In the genomic region with DNA sequence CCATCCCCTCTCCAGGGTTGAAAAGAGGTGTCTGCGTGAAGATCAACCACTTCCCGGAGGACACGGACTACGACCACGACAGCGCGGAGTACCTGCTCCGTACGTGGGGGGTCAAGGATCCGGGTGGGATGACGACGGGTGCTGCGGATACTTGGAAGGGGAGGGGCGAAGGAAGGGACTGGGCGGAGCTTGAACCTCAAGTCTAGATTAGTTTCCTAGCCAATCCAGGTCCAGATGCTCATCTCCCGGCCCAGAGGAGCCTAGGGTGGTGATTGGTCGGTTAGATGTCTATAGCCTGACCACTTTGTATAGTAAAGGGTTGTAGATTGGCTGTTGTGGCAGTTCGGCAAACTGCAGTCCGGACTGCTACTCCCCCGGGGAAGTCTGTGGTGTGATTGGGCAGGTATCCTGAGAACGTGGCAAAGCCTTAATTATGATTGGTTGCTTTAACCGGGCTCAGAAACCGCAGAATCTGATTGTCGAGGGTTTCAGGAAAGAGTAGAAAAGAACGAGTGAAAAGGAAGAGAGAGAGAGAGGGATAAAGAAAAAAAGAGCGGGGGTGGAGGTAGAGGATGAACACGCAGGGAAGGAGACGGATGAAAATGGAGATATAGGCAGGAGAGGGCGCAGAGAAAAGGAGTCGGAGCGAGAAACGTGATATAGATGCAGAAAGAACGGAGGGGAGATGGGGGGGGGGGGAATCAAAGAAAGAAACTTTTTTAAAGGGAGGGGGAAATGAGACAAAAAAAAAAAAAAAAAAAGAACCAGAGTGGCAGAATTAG, we compare ENCODE assay signal across 9 mouse cellular contexts. TPM values are rescaled to one million over a fixed set of nuclear protein-coding genes. Genes with fewer than 3 reads are reported as not detected.
DNase-seq lines count a peak whose midpoint lies in the region; ATAC-seq and TF ChIP-seq lines count a peak whose summit lies in the region.
"Had no signal": no experiment of that assay in that cellular context is flagged by ENCODE, and none has a peak within 500 bp of the region (broad histone marks: within the 10 kb centered on the region; RNA-seq: fewer than 3 reads in every experiment).

No protein-coding gene starts in this region.

- no peak for TF ChIP-seq POLR2A in heart, adult 2 months (IDR thresholded peaks at IDR 0.05; ENCODE audit: insufficient read depth, low read depth, low read length)

- H3K9ac ChIP-seq in heart, adult 2 months (ENCODE audit: low read depth, low read length), result no peak overlapping the region
- peak overlapping the region; percentile 50 for H3K9ac ChIP-seq in hindbrain, embryonic 14.5 days
- H3K9ac ChIP-seq in neural tube, embryonic 11.5 days (ENCODE audit: low read length), result peak overlapping the region; percentile 26; the same call in 1 of the 2 replicates

- peak; percentile 84 for DNase-seq in heart, embryonic 10.5 days (ENCODE audit: low spot score)
- DNase-seq in heart, adult 2 months, result no peak
- DNase-seq in Patski (ENCODE audit: low read depth, low spot score), result no peak
- DNase-seq in embryo, embryonic 10.5 days (ENCODE audit: low spot score), result peak; percentile 91
- DNase-seq in hindbrain, embryonic 14.5 days (ENCODE audit: low spot score), result peak; percentile 70
- peak; percentile 43 for DNase-seq in liver
- DNase-seq in neural tube, embryonic 11.5 days (ENCODE audit: low spot score), result peak; percentile 82
- no peak for DNase-seq in layer of hippocampus, adult 9-10 months (ENCODE audit: low spot score)

- H3K27me3 ChIP-seq in heart, embryonic 10.5 days (ENCODE audit: insufficient read depth, poor library complexity, severe bottlenecking), result peaks cover 48% of the 10 kb centered on the region
- H3K27me3 ChIP-seq in heart, adult 2 months (ENCODE audit: control insufficient read depth, insufficient read depth, low read length), result peaks cover 15% of the 10 kb centered on the region
- H3K27me3 ChIP-seq in Patski, result peaks cover 5% of the 10 kb centered on the region
- peaks cover 32% of the 10 kb centered on the region for H3K27me3 ChIP-seq in hindbrain, embryonic 14.5 days (ENCODE audit: control insufficient read depth, insufficient read depth, low read length)
- peaks cover 44% of the 10 kb centered on the region for H3K27me3 ChIP-seq in neural tube, embryonic 11.5 days (ENCODE audit: control insufficient read depth, insufficient read depth, low read length)

- POLR2A ChIA-PET in Patski (lab: Charles Lee), result interaction anchor here (0.7 kb wide), 1 partner anchor 16 kb away, joined by 4 read pairs; no protein-coding TSS in a partner anchor

- H3K4me3 ChIP-seq in heart, embryonic 10.5 days, result peak overlapping the region; percentile 58
- H3K4me3 ChIP-seq in heart, adult 2 months, result no peak overlapping the region
- H3K4me3 ChIP-seq in hindbrain, embryonic 14.5 days (replicated peaks; ENCODE audit: low read length), result peak overlapping the region; percentile 30
- H3K4me3 ChIP-seq in neural tube, embryonic 11.5 days (ENCODE audit: low read depth, low read length), result peak overlapping the region; percentile 35

- H3K4me1 ChIP-seq in heart, embryonic 10.5 days, result peaks cover 13% of the 10 kb centered on the region; the same call in 1 of the 2 replicates
- H3K4me1 ChIP-seq in heart, adult 2 months (ENCODE audit: control insufficient read depth, insufficient read depth, low read length), result no peaks in the 10 kb centered on the region
- H3K4me1 ChIP-seq in hindbrain, embryonic 14.5 days (replicated peaks; ENCODE audit: control insufficient read depth, insufficient read depth, low read length), result peaks cover 11% of the 10 kb centered on the region; the same call in 1 of the 2 replicates
- H3K4me1 ChIP-seq in neural tube, embryonic 11.5 days (ENCODE audit: control insufficient read depth, insufficient read depth, low read length), result peaks cover 2% of the 10 kb centered on the region; the same call in 1 of the 2 replicates

- TF ChIP-seq EP300 in heart, adult 2 months (IDR thresholded peaks at IDR 0.05; ENCODE audit: insufficient read depth, low read depth, low read length), result no peak

- peak; percentile 60 for ATAC-seq in Patski
- peak; percentile 92 for ATAC-seq in hindbrain, embryonic 14.5 days (ENCODE audit: low FRiP score)
- peak; percentile 91 for ATAC-seq in neural tube, embryonic 11.5 days (ENCODE audit: insufficient read depth, low FRiP score, low TSS enrichment)

- peak overlapping the region; percentile 89 for H3K4me2 ChIP-seq in hindbrain, embryonic 14.5 days (replicated peaks)
- H3K4me2 ChIP-seq in neural tube, embryonic 11.5 days (ENCODE audit: low read depth), result peak overlapping the region; percentile 59

- no peaks in the 10 kb centered on the region for H3K36me3 ChIP-seq in heart, embryonic 10.5 days
- no peaks in the 10 kb centered on the region for H3K36me3 ChIP-seq in heart, adult 2 months (ENCODE audit: control insufficient read depth, insufficient read depth, low read length)
- no peaks in the 10 kb centered on the region for H3K36me3 ChIP-seq in hindbrain, embryonic 14.5 days (replicated peaks; ENCODE audit: control insufficient read depth, insufficient read depth)
- no peaks in the 10 kb centered on the region for H3K36me3 ChIP-seq in neural tube, embryonic 11.5 days (ENCODE audit: control insufficient read depth, insufficient read depth, low read length)
- H3K36me3 ChIP-seq: G1E had no signal

- WGBS in heart, embryonic 10.5 days, result under 1% methylated on average over 33 of the region's 33 CpGs
- 2% methylated on average over 33 of the region's 33 CpGs for WGBS in heart, adult 2 months
- under 1% methylated on average over 33 of the region's 33 CpGs for WGBS in hindbrain, embryonic 14.5 days
- under 1% methylated on average over 33 of the region's 33 CpGs for WGBS in neural tube, embryonic 11.5 days

- H3K79me2 ChIP-seq in heart, adult 2 months (replicated peaks; ENCODE audit: control insufficient read depth, insufficient read depth, low read length), result no peaks in the 10 kb centered on the region

- in situ Hi-C loops in Patski (cut with MboI; ENCODE audit: low pct_unique_long_range_greater_than_20kb), result no loop called here

- H3K9me3 ChIP-seq in heart, embryonic 10.5 days, result no peaks in the 10 kb centered on the region; the same call in 1 of the 2 replicates
- H3K9me3 ChIP-seq in hindbrain, embryonic 14.5 days (ENCODE audit: control insufficient read depth, low read length), result no peaks in the 10 kb centered on the region
- H3K9me3 ChIP-seq in neural tube, embryonic 11.5 days (ENCODE audit: control insufficient read depth, low read length), result no peaks in the 10 kb centered on the region

- CTCF ChIA-PET in Patski (lab: Charles Lee), result no interaction called here

- intact Hi-C loops in heart, adult 2 months (cut with DNase I), result no loop called here

- no peak overlapping the region for H3K27ac ChIP-seq in heart, embryonic 10.5 days
- no peak overlapping the region for H3K27ac ChIP-seq in heart, adult 2 months
- H3K27ac ChIP-seq in hindbrain, embryonic 14.5 days, result no peak overlapping the region
- H3K27ac ChIP-seq in neural tube, embryonic 11.5 days (ENCODE audit: low read depth, low read length), result no peak overlapping the region

- no peak for TF ChIP-seq CTCF in heart, adult 2 months (IDR thresholded peaks at IDR 0.05)
- no peak for TF ChIP-seq CTCF in Patski (IDR thresholded peaks at IDR 0.05)

RNA-seq across cellular contexts. Expression of a gene that starts 12.6 kb away (rescaled TPM):
- polyA plus RNA-seq in heart, embryonic 10.5 days (2016; fragmentation: Nextera tagmentation; extraction: Ambion mirVana), result 9.6 and 23.7 TPM in 2 replicates
- total RNA-seq in heart, adult 2 months (2021), result 1 to 10 TPM; 1.9 to 2.5 TPM
- 0.78 and 3.3 TPM in 2 replicates for polyA plus RNA-seq in heart, adult 2 months (2012; rRNA removed)
- polyA plus RNA-seq in Patski (2021), result not detected
- polyA plus RNA-seq in hindbrain, embryonic 14.5 days (2014; fragmentation: Nextera tagmentation; extraction: Ambion mirVana), result not detected in 2 replicates
- polyA plus RNA-seq in neural tube, embryonic 11.5 days (2014; fragmentation: Nextera tagmentation; extraction: Ambion mirVana), result 1.4 and 1.6 TPM in 2 replicates
- polyA plus RNA-seq: G1E had no signal

RNA-seq across cellular contexts. Expression of a gene that starts 20.9 kb away (rescaled TPM):
- polyA plus RNA-seq in heart, embryonic 10.5 days (2016; fragmentation: Nextera tagmentation; extraction: Ambion mirVana), result 1.8 and 2.3 TPM in 2 replicates
- total RNA-seq in heart, adult 2 months (2021), result not detected
- polyA plus RNA-seq in heart, adult 2 months (2012; rRNA removed), result not detected in 2 replicates
- polyA plus RNA-seq in Patski (2021), result 1.7 TPM
- polyA plus RNA-seq in hindbrain, embryonic 14.5 days (2014; fragmentation: Nextera tagmentation; extraction: Ambion mirVana), result 9.6 and 11.5 TPM in 2 replicates
- 4.9 and 5.1 TPM in 2 replicates for polyA plus RNA-seq in neural tube, embryonic 11.5 days (2014; fragmentation: Nextera tagmentation; extraction: Ambion mirVana)
- total RNA-seq: G1E had no signal
- polyA plus RNA-seq: G1E had no signal

Comparison
In these comparisons a context has a peak if more than half of its experiments do, and no peak if none do; other contexts are left out.
1. DNase-seq: peak in heart, embryonic 10.5 days (single experiment), embryo, embryonic 10.5 days (single experiment), hindbrain, embryonic 14.5 days (single experiment), liver (single experiment) and neural tube, embryonic 11.5 days (single experiment); none in heart, adult 2 months (0 of 2), Patski (single experiment) and layer of hippocampus, adult 9-10 months (single experiment).
2. Peak in every context shown above with its lines, with median percentiles within 50 percentile points of each other: ATAC-seq.